Comparison of ENCODE assay signal across 8 mouse cellular contexts in the genomic region with DNA sequence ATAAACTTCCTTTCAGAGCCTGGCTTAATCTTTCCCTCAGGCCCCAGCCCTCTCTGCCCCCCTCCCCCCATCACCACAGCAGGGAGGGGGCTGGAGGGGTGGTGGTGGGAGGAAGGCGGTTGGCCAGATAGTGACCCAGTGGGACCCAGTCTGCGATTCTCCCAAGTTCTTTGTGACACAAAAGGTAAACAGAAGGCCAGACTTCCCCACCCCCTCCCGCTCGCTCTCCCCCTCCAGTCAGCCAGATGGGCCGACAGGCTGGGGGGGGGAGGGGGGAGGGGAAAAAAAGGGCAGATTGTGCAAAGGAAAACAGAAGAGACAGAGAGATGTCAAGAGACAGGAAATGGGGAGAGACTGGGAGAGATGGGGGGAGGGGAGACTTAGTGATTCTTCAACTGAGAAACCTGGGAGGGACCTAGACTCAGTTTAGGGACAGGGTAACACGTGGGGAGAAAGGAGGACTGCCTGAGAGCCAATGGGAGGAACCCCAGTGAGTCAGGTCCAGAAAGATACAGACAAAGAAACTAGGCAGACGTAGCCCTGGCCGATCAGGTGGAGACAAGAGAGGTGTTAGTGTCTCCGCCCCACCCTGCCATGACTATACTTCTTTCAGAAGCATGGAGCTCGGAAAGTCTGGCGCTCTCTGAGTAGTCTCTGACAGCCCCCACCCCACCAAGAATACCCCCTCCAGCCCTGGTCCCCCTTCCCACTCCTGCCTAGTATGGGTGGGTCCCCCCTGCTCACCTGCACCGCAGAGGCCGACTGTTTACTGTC. TPM values are rescaled to one million over a fixed set of nuclear protein-coding genes. Genes with fewer than 3 reads are reported as not detected.
DNase-seq lines count a peak whose midpoint lies in the region; ATAC-seq and TF ChIP-seq lines count a peak whose summit lies in the region.

No protein-coding gene starts in this region.

- H3K4me3 ChIP-seq in heart, embryonic 10.5 days: peak overlapping the region; percentile 3; the same call in 1 of the 2 replicates
- no peak overlapping the region for H3K4me3 ChIP-seq in hindbrain, postnatal 0 days (ENCODE audit: low read length)
- no peak overlapping the region for H3K4me3 ChIP-seq in midbrain, embryonic 16.5 days (ENCODE audit: low read depth, low read length)

- H3K9me3 ChIP-seq in heart, embryonic 10.5 days: no peaks in the 10 kb centered on the region
- H3K9me3 ChIP-seq in hindbrain, postnatal 0 days (ENCODE audit: low read length): no peaks in the 10 kb centered on the region
- H3K9me3 ChIP-seq in midbrain, embryonic 16.5 days (replicated peaks; ENCODE audit: control insufficient read depth, low read length, poor library complexity, severe bottlenecking): no peaks in the 10 kb centered on the region

- H3K4me2 ChIP-seq in hindbrain, postnatal 0 days (ENCODE audit: low read depth, low read length): no peak overlapping the region
- H3K4me2 ChIP-seq in midbrain, embryonic 16.5 days (ENCODE audit: low read length): no peak overlapping the region

- peak overlapping the region; percentile 85 for H3K27ac ChIP-seq in heart, embryonic 10.5 days
- no peak overlapping the region for H3K27ac ChIP-seq in hindbrain, postnatal 0 days
- H3K27ac ChIP-seq in midbrain, embryonic 16.5 days (ENCODE audit: low read length): no peak overlapping the region

- no peak for DNase-seq in heart, embryonic 10.5 days (ENCODE audit: low spot score)
- DNase-seq in heart, adult 8-10 months (ENCODE audit: low spot score): no peak
- peak; percentile 85 for DNase-seq in brain, embryonic 14.5 days (ENCODE audit: low read depth)
- DNase-seq in hindbrain, postnatal 0 days (ENCODE audit: low spot score): no peak
- DNase-seq in layer of hippocampus, postnatal 36 days: no peak
- DNase-seq in MN1 (ENCODE audit: low spot score): no peak
- DNase-seq in left cerebral cortex, adult 9 months (ENCODE audit: low spot score in 2 of 2): no peak

- H3K36me3 ChIP-seq in heart, embryonic 10.5 days: peaks cover 56% of the 10 kb centered on the region
- H3K36me3 ChIP-seq in hindbrain, postnatal 0 days (ENCODE audit: insufficient read depth, low read length): no peaks in the 10 kb centered on the region
- H3K36me3 ChIP-seq in midbrain, embryonic 16.5 days (ENCODE audit: control insufficient read depth, insufficient read depth, low read length): no peaks in the 10 kb centered on the region

- no peak for TF ChIP-seq CTCF in brain, embryonic 14.5 days (IDR thresholded peaks at IDR 0.05; ENCODE audit: borderline replicate concordance, extremely low read depth, insufficient read depth, insufficient read length)
- no peak for TF ChIP-seq CTCF in hindbrain, postnatal 0 days (IDR thresholded peaks at IDR 0.05; ENCODE audit: low read depth)

- WGBS in heart, embryonic 10.5 days: 20% methylated on average over 13 of the region's 13 CpGs
- WGBS in hindbrain, postnatal 0 days: 29% methylated on average over 13 of the region's 13 CpGs
- WGBS in midbrain, embryonic 16.5 days: 20% methylated on average over 12 of the region's 13 CpGs

- ATAC-seq in hindbrain, postnatal 0 days: peak; percentile 44
- ATAC-seq in midbrain, embryonic 16.5 days: peak; percentile 34; the same call in 1 of the 2 replicates

- TF ChIP-seq POLR2A in brain, embryonic 14.5 days (IDR thresholded peaks at IDR 0.05; ENCODE audit: borderline replicate concordance, extremely low read depth, insufficient read depth, insufficient read length, poor library complexity, severe bottlenecking): no peak

- H3K4me1 ChIP-seq in heart, embryonic 10.5 days: peaks cover 57% of the 10 kb centered on the region
- peaks cover 7% of the 10 kb centered on the region; the same call in 1 of the 2 replicates for H3K4me1 ChIP-seq in hindbrain, postnatal 0 days (ENCODE audit: insufficient read depth, low read length)
- H3K4me1 ChIP-seq in midbrain, embryonic 16.5 days (ENCODE audit: control insufficient read depth, insufficient read depth, low read length): peaks cover 11% of the 10 kb centered on the region

- H3K9ac ChIP-seq in hindbrain, postnatal 0 days (replicated peaks; ENCODE audit: low read length): no peak overlapping the region
- H3K9ac ChIP-seq in midbrain, embryonic 16.5 days (ENCODE audit: low read depth, low read length): no peak overlapping the region

- no peaks in the 10 kb centered on the region for H3K27me3 ChIP-seq in heart, embryonic 10.5 days (ENCODE audit: insufficient read depth, poor library complexity, severe bottlenecking)
- no peaks in the 10 kb centered on the region for H3K27me3 ChIP-seq in hindbrain, postnatal 0 days (ENCODE audit: insufficient read depth, low read length)
- no peaks in the 10 kb centered on the region for H3K27me3 ChIP-seq in midbrain, embryonic 16.5 days (ENCODE audit: control insufficient read depth, insufficient read depth, low read depth, low read length)

RNA-seq across cellular contexts. Expression of gene Foxp4, which starts 36.9 kb away (rescaled TPM):
- polyA plus RNA-seq in heart, embryonic 10.5 days (2016; fragmentation: Nextera tagmentation; extraction: Ambion mirVana): 12.4 and 27.3 TPM in 2 replicates
- total RNA-seq in heart, adult 8-10 months (2022): 10 to 100 TPM; 10.2 to 12.7 (median 10.5) TPM
- 93.8 and 94.9 TPM in 2 replicates for polyA plus RNA-seq in brain, embryonic 14.5 days (2012; rRNA removed)
- total RNA-seq in hindbrain, postnatal 0 days (2014; rRNA removed): 109 and 128 TPM in 2 replicates
- polyA plus RNA-seq in hindbrain, postnatal 0 days (2015; fragmentation: Nextera tagmentation; extraction: Ambion mirVana): 29.3 and 31.3 TPM in 2 replicates
- polyA plus RNA-seq in midbrain, embryonic 16.5 days (2015; fragmentation: Nextera tagmentation; extraction: Ambion mirVana): 35.8 and 38.8 TPM in 2 replicates
- 10 to 100 TPM; 44.0 to 45.7 TPM for total RNA-seq in layer of hippocampus, postnatal 36 days (2021)

RNA-seq across cellular contexts. Expression of gene Mdfi, which starts 53.1 kb away (rescaled TPM):
- polyA plus RNA-seq in heart, embryonic 10.5 days (2016; fragmentation: Nextera tagmentation; extraction: Ambion mirVana): 15.3 and 17.7 TPM in 2 replicates
- 1 to 10 TPM; 1.7 to 2.2 (median 1.9) TPM for total RNA-seq in heart, adult 8-10 months (2022)
- polyA plus RNA-seq in brain, embryonic 14.5 days (2012; rRNA removed): 35.8 and 37.8 TPM in 2 replicates
- 14.7 and 38.7 TPM in 2 replicates for total RNA-seq in hindbrain, postnatal 0 days (2014; rRNA removed)
- polyA plus RNA-seq in hindbrain, postnatal 0 days (2015; fragmentation: Nextera tagmentation; extraction: Ambion mirVana): 2.6 TPM in 2 replicates
- polyA plus RNA-seq in midbrain, embryonic 16.5 days (2015; fragmentation: Nextera tagmentation; extraction: Ambion mirVana): 2.4 and 2.9 TPM in 2 replicates
- total RNA-seq in layer of hippocampus, postnatal 36 days (2021): under 1 TPM; 0.40 to 0.91 TPM
